Mouse (Mus musculus) intestine, postnatal 0 days (tissue): Measurements from ENCODE around the gene Eno3. TPM values are rescaled to one million over a fixed set of nuclear protein-coding genes. Genes with fewer than 3 reads are reported as not detected.

ENCODE experiments used
- ATAC-seq: fragments of 200-750 bp; cut with Nextera tagmentation; 2 replicates; pipeline ENCODE4 v1.8.0; 2017; ENCODE audit warnings: mild to moderate bottlenecking, moderate TSS enrichment, moderate library complexity
- H3K27ac ChIP-seq: fragments of 300-500 bp; sonication (generic); 2 replicates; pipeline ENCODE4 v1.5.1; 2014; ENCODE audit warnings: mild to moderate bottlenecking, low read depth, low read length, moderate library complexity
- H3K27me3 ChIP-seq: fragments of 300-500 bp; sonication (generic); replicated peaks from 2 replicates; pipeline ENCODE4 v1.6.1; 2014; ENCODE audit warnings: low read length, mixed read lengths; ENCODE audit not compliant: control insufficient read depth, insufficient read depth
- H3K36me3 ChIP-seq: fragments of 300-500 bp; sonication (generic); 2 replicates; pipeline ENCODE4 v1.6.1; 2014; ENCODE audit warnings: mild to moderate bottlenecking, moderate library complexity; ENCODE audit not compliant: control insufficient read depth, insufficient read depth
- H3K4me1 ChIP-seq: fragments of 300-500 bp; sonication (generic); replicated peaks from 2 replicates; pipeline ENCODE4 v1.6.1; 2014; ENCODE audit warnings: antibody characterized with exemption, low read length, mixed read lengths; ENCODE audit not compliant: control insufficient read depth, insufficient read depth
- H3K4me2 ChIP-seq: fragments of 300-500 bp; sonication (generic); replicated peaks from 2 replicates; pipeline ENCODE4 v1.6.1; 2014; ENCODE audit warnings: low read depth, mild to moderate bottlenecking, moderate library complexity
- H3K4me3 ChIP-seq: fragments of 300-500 bp; sonication (generic); 2 replicates; pipeline ENCODE4 v1.5.1; 2014; ENCODE audit warnings: low read depth, low read length
- H3K9ac ChIP-seq: fragments of 300-500 bp; sonication (generic); 2 replicates; pipeline ENCODE4 v1.6.1; 2014; ENCODE audit warnings: mild to moderate bottlenecking, low read depth, low read length
- H3K9me3 ChIP-seq: fragments of 300-500 bp; sonication (generic); 2 replicates; pipeline ENCODE4 v1.6.1; 2016; ENCODE audit warnings: mixed run types; ENCODE audit not compliant: control insufficient read depth
- CTCF ChIP-seq: sonication (generic); IDR thresholded peaks from 2 replicates; pipeline ENCODE4 v1.5.1; 2016; ENCODE audit warnings: low read depth, mild to moderate bottlenecking, control low read depth, antibody characterized with exemption, moderate library complexity
- WGBS: fragments of 180-500 bp; shearing (Covaris S2); extraction: QIAGEN DNeasy Blood & Tissue Kit; methylation state at CpG from one replicate; pipeline ENCODE4 v1.1.7; 2014; 5-methylcytosine and 5-hydroxymethylcytosine counted together
- polyA plus RNA-seq: library from polyadenylated mRNA; unstranded; fragments of >200 nt; fragmentation: Nextera tagmentation; extraction: Ambion mirVana; gene quantifications from 2 replicates; pipeline ENCODE4 v1.2.1, GENCODE M21; 2015

Gene Eno3
- polyA plus RNA-seq, 1 experiment from 2014 or later: 5.9 TPM

DNA sequence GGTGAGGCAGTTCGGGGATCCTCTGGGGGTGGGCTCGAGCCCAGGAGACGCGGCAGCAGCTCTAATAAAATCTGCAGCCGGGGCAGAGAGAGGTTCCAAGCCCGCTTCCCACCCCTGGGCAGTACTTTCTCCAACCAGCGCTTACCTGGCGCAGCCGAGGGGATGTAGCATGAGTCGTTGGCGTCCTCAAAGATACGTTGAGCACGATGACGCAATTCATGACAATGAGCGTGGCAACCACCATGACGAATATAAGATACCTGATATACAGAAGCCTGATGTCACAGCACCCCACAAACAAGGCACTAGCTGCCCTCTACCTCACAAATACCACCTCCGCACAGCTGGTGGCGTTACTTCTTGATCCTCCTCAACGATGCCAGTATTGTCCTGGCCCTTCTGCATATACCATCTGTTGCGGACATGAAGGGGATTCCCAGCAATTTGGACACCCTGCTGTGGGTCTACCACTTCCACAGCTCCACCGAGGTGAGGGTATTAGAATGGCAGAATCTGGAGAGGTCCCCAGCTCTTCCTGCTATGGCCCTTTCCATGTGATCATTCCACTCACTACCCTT, 41.4 kb upstream of the Eno3 start, which contains the start of gene 4930544D05Rik:
Gene 4930544D05Rik, plus strand, starts transcription at position 333 of the 578 bp plus-strand sequence.
- peak within 1 kb of the TSS; percentile 39 for H3K4me3 ChIP-seq
- H3K27ac ChIP-seq: peak within 1 kb of the TSS; percentile 66
- 15% methylated on average over 21 of the region's 21 CpGs for WGBS
- no peaks in the 10 kb centered on the region for H3K27me3 ChIP-seq
- TF ChIP-seq CTCF: no peak
- peaks cover 25% of the 10 kb centered on the region for H3K36me3 ChIP-seq
- peak within 1 kb of the TSS; percentile 83 for H3K4me2 ChIP-seq
- peak within 1 kb of the TSS; percentile 32 for H3K9ac ChIP-seq
- H3K9me3 ChIP-seq: no peaks in the 10 kb centered on the region
- peaks cover 8% of the 10 kb centered on the region for H3K4me1 ChIP-seq
- ATAC-seq: peak; percentile 21; the same call in 1 of the 2 replicates

DNA sequence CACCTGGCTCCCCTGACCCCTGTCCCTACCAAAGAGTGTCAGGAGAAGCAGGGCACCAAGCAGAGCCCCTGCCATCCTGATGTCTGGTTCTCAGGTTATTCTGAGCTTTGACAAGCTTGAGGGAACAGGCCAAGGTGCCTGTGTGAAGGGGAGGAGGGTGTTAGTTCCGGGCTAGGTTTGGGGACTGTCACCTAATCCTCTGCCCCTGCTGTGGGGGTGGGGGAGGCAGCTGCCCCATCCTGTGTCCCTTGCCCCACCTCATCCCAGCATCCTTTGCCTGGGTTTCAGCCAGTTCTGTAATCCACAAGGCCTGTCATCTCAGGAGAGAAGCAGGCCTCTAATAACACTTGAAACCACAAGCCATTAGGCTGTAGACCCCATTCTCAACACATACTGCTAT, 37.9 kb upstream of the Eno3 start, which contains the start of gene Chrne:
Gene Chrne, minus strand, starts transcription at position 116 of the 400 bp plus-strand sequence.
- TF ChIP-seq CTCF: no peak
- ATAC-seq: no peak
- WGBS: 53% methylated on average over 1 of the region's 1 CpGs

DNA sequence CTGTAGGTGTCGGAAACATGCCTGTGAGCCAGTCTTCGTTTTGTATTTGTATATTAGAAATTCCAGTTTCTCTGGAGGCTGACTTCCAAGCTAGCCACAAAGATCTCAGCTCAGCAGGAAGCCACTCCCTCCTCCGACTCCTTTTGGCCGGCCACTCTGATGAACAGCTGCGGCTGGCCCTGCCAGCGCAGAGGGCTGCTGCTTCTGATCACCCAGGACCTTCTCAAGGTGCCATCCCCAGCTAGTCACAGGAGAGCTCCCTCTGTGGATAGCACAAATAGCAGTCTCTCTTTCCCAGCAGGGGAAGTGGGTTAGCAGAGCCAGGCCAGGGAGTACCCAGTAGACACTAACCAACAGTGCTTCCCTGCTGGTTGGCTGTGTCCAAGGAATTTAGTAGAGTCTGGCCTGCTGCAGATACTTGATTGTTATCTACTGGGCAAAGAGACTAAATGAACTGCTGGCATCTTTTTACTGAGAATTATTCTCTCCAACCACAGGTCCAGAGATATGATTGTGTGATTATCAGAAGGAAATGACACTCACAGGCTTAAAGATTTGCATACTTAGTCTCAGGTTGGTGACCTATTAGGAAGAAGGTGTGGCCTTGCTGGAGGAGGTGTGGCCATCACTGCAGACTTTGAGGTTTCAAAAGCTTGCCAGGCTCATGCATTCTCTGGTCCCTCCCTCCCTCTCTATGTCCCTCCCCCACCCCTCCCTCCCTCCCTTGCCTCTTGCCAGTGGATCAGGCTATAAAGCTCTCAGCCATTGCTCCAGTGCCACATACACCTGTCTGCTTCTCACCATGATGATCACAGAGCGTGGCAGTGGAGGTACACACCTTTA, 34.8 kb upstream of the Eno3 start:
- H3K27me3 ChIP-seq: no peaks in the 10 kb centered on the region
- ATAC-seq: peak; percentile 80
- H3K9me3 ChIP-seq: no peaks in the 10 kb centered on the region
- WGBS: 36% methylated on average over 7 of the region's 7 CpGs
- no peak overlapping the region for H3K27ac ChIP-seq
- H3K36me3 ChIP-seq: no peaks in the 10 kb centered on the region
- H3K4me1 ChIP-seq: 0 out of 2 replicates have a peak, but pooled peaks cover 9% of the 10 kb centered on the region
- TF ChIP-seq CTCF: peak; percentile 17; the same call in 1 of the 2 replicates
- H3K4me2 ChIP-seq: no peak overlapping the region
- no peak overlapping the region for H3K4me3 ChIP-seq
- H3K9ac ChIP-seq: no peak overlapping the region

More for the DNA sequence above, 37.9 kb upstream of the Eno3 start, which contains the start of gene Chrne:
- Histone ChIP-seq H3K36me3 (no peaks in the 10 kb centered on the region), H3K27me3 (no peaks in the 10 kb centered on the region), H3K9me3 (no peaks in the 10 kb centered on the region), H3K9ac (no peak within 1 kb of the TSS), H3K4me3 (no peak within 1 kb of the TSS), H3K4me2 (no peak within 1 kb of the TSS), H3K4me1 (peaks cover 15% of the 10 kb centered on the region), H3K27ac (no peak within 1 kb of the TSS)

DNA sequence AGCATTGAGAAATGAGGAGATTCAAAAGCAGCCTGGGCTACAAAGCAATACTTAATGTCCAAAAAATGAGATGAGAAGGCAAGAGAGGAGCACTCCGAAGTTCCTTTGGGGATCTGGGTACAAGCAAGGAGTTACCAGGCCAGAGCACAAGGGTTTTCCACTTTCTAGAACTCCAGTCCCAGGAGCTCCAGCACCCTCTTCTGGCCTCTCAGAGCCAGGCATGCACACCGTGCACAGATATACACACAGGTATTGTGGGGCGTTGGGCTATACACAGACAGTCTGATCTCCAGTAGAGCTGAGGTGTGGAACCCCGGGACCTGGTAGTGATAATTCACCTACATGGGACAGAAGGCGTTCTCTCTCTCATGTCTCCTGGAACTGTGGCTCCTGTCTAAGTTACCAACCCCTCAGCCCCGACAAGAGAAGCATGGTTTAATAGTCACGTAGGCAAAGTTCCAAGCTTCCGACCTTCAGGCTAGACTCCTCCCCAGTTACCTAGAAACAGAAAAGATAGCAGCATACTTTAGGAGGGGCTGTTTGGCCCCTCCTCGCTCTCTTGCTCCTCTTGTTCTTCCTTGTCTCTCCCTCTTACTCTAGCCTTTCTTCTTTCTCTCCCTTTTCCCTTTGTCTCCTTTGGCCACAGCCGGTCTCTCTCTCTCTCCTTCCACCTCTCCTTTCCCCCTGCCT, 33.8 kb upstream of the Eno3 start:
- 60% methylated on average over 10 of the region's 10 CpGs for WGBS
- ATAC-seq: no peak

DNA sequence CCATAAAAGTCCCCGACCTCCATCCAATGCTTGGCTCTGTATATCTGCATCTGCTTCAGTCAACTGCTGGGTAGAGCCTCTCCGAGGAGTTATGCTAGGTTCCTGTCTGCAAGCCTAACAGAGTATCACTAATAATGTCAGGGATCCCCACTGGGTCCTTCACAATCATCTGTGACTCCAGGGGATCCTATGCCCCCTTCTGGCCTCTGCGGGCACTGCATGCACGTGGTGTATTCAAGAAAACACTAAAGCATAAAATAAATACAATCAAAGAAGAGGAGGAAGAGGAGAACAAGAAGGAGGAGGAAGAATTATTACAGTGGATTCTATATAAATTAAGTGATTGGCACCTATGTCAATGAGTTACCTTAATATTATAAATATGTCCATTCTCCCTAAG, 31.5 kb upstream of the Eno3 start:
- Histone ChIP-seq H3K27me3 (no peaks in the 10 kb centered on the region), H3K36me3 (no peaks in the 10 kb centered on the region), H3K4me3 (no peak overlapping the region), H3K27ac (no peak overlapping the region), H3K4me1 (0 out of 2 replicates have a peak, but pooled peaks cover 9% of the 10 kb centered on the region), H3K4me2 (no peak overlapping the region), H3K9me3 (no peaks in the 10 kb centered on the region), H3K9ac (no peak overlapping the region)
- peak; percentile 77 for TF ChIP-seq CTCF
- 47% methylated on average over 4 of the region's 4 CpGs for WGBS
- no peak for ATAC-seq

More for the DNA sequence above, 33.8 kb upstream of the Eno3 start:
- Histone ChIP-seq H3K9me3 (no peaks in the 10 kb centered on the region), H3K36me3 (no peaks in the 10 kb centered on the region), H3K9ac (no peak overlapping the region), H3K4me2 (no peak overlapping the region), H3K4me3 (no peak overlapping the region), H3K4me1 (0 out of 2 replicates have a peak, but pooled peaks cover 9% of the 10 kb centered on the region), H3K27ac (no peak overlapping the region), H3K27me3 (no peaks in the 10 kb centered on the region)
- peak; percentile 62 for TF ChIP-seq CTCF

DNA sequence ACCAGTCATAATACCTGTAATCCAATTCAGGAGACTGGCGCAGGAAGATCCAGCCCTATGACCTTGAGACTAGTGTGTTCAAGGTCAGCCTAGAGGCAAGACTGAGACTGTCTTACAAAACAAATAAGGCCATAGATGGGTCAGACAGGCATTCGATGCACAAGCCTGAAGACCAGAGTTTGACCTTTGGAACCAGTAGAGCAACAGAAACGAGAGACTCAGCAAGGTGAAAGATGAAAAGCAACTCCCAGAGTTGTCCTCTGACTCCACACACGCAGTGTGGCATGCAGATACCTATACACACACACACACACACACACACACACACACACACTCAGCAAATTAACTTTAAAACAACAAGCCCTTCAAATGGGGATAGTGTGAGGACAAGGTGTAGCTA, 30.1 kb upstream of the Eno3 start:
- ATAC-seq: peak; percentile 42; the same call in 1 of the 2 replicates
- H3K9ac ChIP-seq: no peak overlapping the region

More for the DNA sequence above, 30.1 kb upstream of the Eno3 start:
- Histone ChIP-seq H3K9me3 (no peaks in the 10 kb centered on the region), H3K4me2 (no peak overlapping the region), H3K36me3 (no peaks in the 10 kb centered on the region), H3K27me3 (no peaks in the 10 kb centered on the region), H3K4me1 (0 out of 2 replicates have a peak, but pooled peaks cover 4% of the 10 kb centered on the region), H3K4me3 (no peak overlapping the region), H3K27ac (peak overlapping the region; percentile 50; the same call in 1 of the 2 replicates)
- WGBS: 42% methylated on average over 4 of the region's 4 CpGs
- no peak for TF ChIP-seq CTCF
